Mouse (Mus musculus): ENCODE measurements around the gene Zfyve16. TPM values are rescaled to one million over a fixed set of nuclear protein-coding genes. Genes with fewer than 3 reads are reported as not detected.

Zfyve16 gene
- polyA plus RNA-seq, 1 experiment: 13.6 TPM

GRCm38 (mm10) chr13:92446872-92447271, 83.8 kb downstream of the Zfyve16 start:
- TF ChIP-seq POLR2A (IDR thresholded peaks at IDR 0.05; ENCODE audit: borderline replicate concordance, insufficient read depth, low read length) (no peak), CTCF (IDR thresholded peaks at IDR 0.05; ENCODE audit: borderline replicate concordance, insufficient read depth, low read depth, low read length) (no peak)
- Histone ChIP-seq H3K4me3 (replicated peaks; ENCODE audit: insufficient read depth, low read depth, low read length) (no peak overlapping the region), H3K27ac (ENCODE audit: insufficient read depth, low read length) (no peak overlapping the region), H3K4me1 (ENCODE audit: control insufficient read depth, insufficient read depth, low read length) (no peaks in the 10 kb centered on the region), H3K27me3 (ENCODE audit: control insufficient read depth, insufficient read depth, low read length) (no peaks in the 10 kb centered on the region)
- DNase-seq: no peak
- 92% methylated on average over 7 of the region's 7 CpGs for WGBS

- 75% methylated on average over 13 of the region's 13 CpGs for WGBS
Measured at GRCm38 (mm10) chr13:92440286-92440685, 90.4 kb downstream of the Zfyve16 start.

DNA sequence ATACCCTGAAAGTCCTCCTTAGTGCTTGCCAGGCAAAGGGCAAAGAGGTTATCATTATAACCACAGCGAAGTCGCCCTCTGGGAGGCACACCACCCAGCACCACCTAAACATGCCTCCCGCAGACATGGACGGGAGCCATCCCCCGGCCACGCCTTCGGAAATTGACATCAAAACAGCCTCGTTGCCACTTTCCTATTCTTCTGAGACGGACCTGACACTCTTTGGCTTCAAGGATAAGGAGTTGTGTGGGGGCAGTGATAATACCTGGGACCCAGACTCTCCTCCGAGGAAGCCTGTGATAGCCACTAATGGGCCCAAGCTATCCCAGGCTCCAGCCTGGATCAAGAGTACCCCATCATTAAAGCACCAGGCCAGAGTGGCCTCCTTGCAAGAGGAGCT, 92.0 kb downstream of the Zfyve16 start:
- Histone ChIP-seq H3K4me3 (replicated peaks; ENCODE audit: insufficient read depth, low read depth, low read length) (no peak overlapping the region), H3K27ac (ENCODE audit: insufficient read depth, low read length) (no peak overlapping the region), H3K27me3 (ENCODE audit: control insufficient read depth, insufficient read depth, low read length) (no peaks in the 10 kb centered on the region), H3K4me1 (ENCODE audit: control insufficient read depth, insufficient read depth, low read length) (no peaks in the 10 kb centered on the region)
- WGBS: 92% methylated on average over 10 of the region's 10 CpGs
- TF ChIP-seq CTCF (IDR thresholded peaks at IDR 0.05; ENCODE audit: borderline replicate concordance, insufficient read depth, low read depth, low read length): no peak
- TF ChIP-seq POLR2A (IDR thresholded peaks at IDR 0.05; ENCODE audit: borderline replicate concordance, insufficient read depth, low read length): no peak
- no peak for DNase-seq

More at GRCm38 (mm10) chr13:92440286-92440685, 90.4 kb downstream of the Zfyve16 start:
- no peak overlapping the region for H3K27ac ChIP-seq (ENCODE audit: insufficient read depth, low read length)
- H3K4me3 ChIP-seq (replicated peaks; ENCODE audit: insufficient read depth, low read depth, low read length): no peak overlapping the region
- H3K27me3 ChIP-seq (ENCODE audit: control insufficient read depth, insufficient read depth, low read length): no peaks in the 10 kb centered on the region
- no peaks in the 10 kb centered on the region for H3K4me1 ChIP-seq (ENCODE audit: control insufficient read depth, insufficient read depth, low read length)
- DNase-seq: no peak
- TF ChIP-seq CTCF (IDR thresholded peaks at IDR 0.05; ENCODE audit: borderline replicate concordance, insufficient read depth, low read depth, low read length): no peak
- TF ChIP-seq POLR2A (IDR thresholded peaks at IDR 0.05; ENCODE audit: borderline replicate concordance, insufficient read depth, low read length): no peak

Other genes starting within 250 kb of the Zfyve16 start
- gene Gm20379, start 224.9 kb downstream of the Zfyve16 start, polyA plus RNA-seq (2012; rRNA removed): not detected in 2 replicates
- 2.8 TPM in 2 replicates for gene Dhfr, start 176.1 kb downstream of the Zfyve16 start, polyA plus RNA-seq (2012; rRNA removed)
- gene Msh3, start 175.9 kb downstream of the Zfyve16 start, polyA plus RNA-seq (2012; rRNA removed): 23.7 and 25.1 TPM in 2 replicates
- 22.4 and 23.9 TPM in 2 replicates for gene Ankrd34b, start 105.0 kb downstream of the Zfyve16 start, polyA plus RNA-seq (2012; rRNA removed)
- 7.4 and 8.0 TPM in 2 replicates for gene Fam151b, start 46.9 kb downstream of the Zfyve16 start, polyA plus RNA-seq (2012; rRNA removed)
- gene Spz1, start 45.3 kb upstream of the Zfyve16 start, polyA plus RNA-seq (2012; rRNA removed): not detected in 2 replicates
- gene Serinc5, start 80.2 kb upstream of the Zfyve16 start, polyA plus RNA-seq (2012; rRNA removed): 48.1 and 50.7 TPM in 2 replicates

All from cerebellum, adult 2 months (tissue).